In the genomic region with DNA sequence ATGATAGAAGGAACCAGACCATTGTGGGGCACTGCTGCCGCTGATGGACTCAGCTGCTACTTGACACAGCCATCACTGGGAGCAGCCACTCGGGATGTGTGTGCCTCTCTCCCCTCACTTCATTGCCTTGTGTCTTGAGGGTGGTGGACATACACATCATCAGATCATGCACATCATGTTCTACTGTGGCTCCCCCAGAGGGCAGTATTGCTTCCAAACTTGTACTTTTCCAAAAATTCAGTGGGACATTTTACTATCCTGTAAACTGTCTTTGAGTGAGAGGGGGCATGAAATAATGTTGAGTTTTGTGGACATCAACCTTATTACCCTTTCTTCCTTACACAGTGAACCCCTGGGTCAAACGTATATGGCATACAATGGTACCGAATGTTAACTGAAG, we compare ENCODE assay signal across 21 mouse cellular contexts.
A peak's percentile ranks its signal among the peaks of the same experiment; 100 is the strongest.
DNase-seq lines count a peak whose midpoint lies in the region; ATAC-seq and TF ChIP-seq lines count a peak whose summit lies in the region.
"Had no signal": no experiment of that assay in that cellular context is flagged by ENCODE, and none has a peak within 500 bp of the region (broad histone marks: within the 10 kb centered on the region; RNA-seq: fewer than 3 reads in every experiment).

No protein-coding gene starts in this region.

- WGBS in heart, postnatal 0 days = 88% methylated on average over 4 of the region's 4 CpGs
- WGBS in lung, embryonic 14.5 days = 89% methylated on average over 4 of the region's 4 CpGs
- WGBS in midbrain, embryonic 15.5 days = 92% methylated on average over 4 of the region's 4 CpGs

- H3K4me3 ChIP-seq in heart, postnatal 0 days (ENCODE audit: low read depth, low read length) = no peak overlapping the region
- no peak overlapping the region for H3K4me3 ChIP-seq in lung, embryonic 14.5 days (ENCODE audit: low read depth, low read length)
- no peak overlapping the region for H3K4me3 ChIP-seq in midbrain, embryonic 15.5 days
- H3K4me3 ChIP-seq: embryonic facial prominence, embryonic 13.5 days; forebrain, embryonic 15.5 days; heart, embryonic 13.5 days; limb, embryonic 10.5 days; lung, embryonic 15.5 days had no signal

- peak; percentile 22; the same call in 1 of the 2 replicates for TF ChIP-seq CTCF in heart, postnatal 0 days (IDR thresholded peaks at IDR 0.05; ENCODE audit: low read depth)
- TF ChIP-seq CTCF in lung, embryonic 14.5 days (IDR thresholded peaks at IDR 0.05; ENCODE audit: low read depth) = peak; percentile 46

- no peaks in the 10 kb centered on the region for H3K27me3 ChIP-seq in heart, postnatal 0 days (ENCODE audit: control insufficient read depth, insufficient read depth, low read length)
- no peaks in the 10 kb centered on the region for H3K27me3 ChIP-seq in lung, embryonic 14.5 days (ENCODE audit: insufficient read depth, low read length)
- H3K27me3 ChIP-seq in midbrain, embryonic 15.5 days (replicated peaks) = no peaks in the 10 kb centered on the region
- H3K27me3 ChIP-seq: embryonic facial prominence, embryonic 13.5 days; forebrain, embryonic 15.5 days; heart, embryonic 13.5 days; lung, embryonic 15.5 days had no signal

- no peaks in the 10 kb centered on the region for H3K36me3 ChIP-seq in heart, postnatal 0 days (replicated peaks; ENCODE audit: control insufficient read depth, insufficient read depth, low read length)
- no peaks in the 10 kb centered on the region for H3K36me3 ChIP-seq in lung, embryonic 14.5 days (ENCODE audit: insufficient read depth)
- H3K36me3 ChIP-seq in midbrain, embryonic 15.5 days (replicated peaks) = no peaks in the 10 kb centered on the region
- H3K36me3 ChIP-seq: embryonic facial prominence, embryonic 13.5 days; forebrain, embryonic 15.5 days; G1E; heart, embryonic 13.5 days; limb, embryonic 10.5 days; lung, embryonic 15.5 days had no signal

- H3K4me1 ChIP-seq in heart, postnatal 0 days (ENCODE audit: control insufficient read depth, insufficient read depth) = no peaks in the 10 kb centered on the region
- H3K4me1 ChIP-seq in lung, embryonic 14.5 days (ENCODE audit: insufficient read depth) = no peaks in the 10 kb centered on the region
- H3K4me1 ChIP-seq in midbrain, embryonic 15.5 days = no peaks in the 10 kb centered on the region
- H3K4me1 ChIP-seq: forebrain, embryonic 15.5 days; heart, embryonic 13.5 days; lung, embryonic 15.5 days had no signal

- no peak overlapping the region for H3K9ac ChIP-seq in heart, postnatal 0 days (replicated peaks; ENCODE audit: low read depth, low read length)
- no peak overlapping the region for H3K9ac ChIP-seq in lung, embryonic 14.5 days
- no peak overlapping the region for H3K9ac ChIP-seq in midbrain, embryonic 15.5 days
- H3K9ac ChIP-seq: embryonic facial prominence, embryonic 13.5 days; forebrain, embryonic 15.5 days; heart, embryonic 13.5 days; lung, embryonic 15.5 days had no signal

- H3K9me3 ChIP-seq in heart, postnatal 0 days (replicated peaks; ENCODE audit: control insufficient read depth, low read length) = no peaks in the 10 kb centered on the region
- H3K9me3 ChIP-seq in lung, embryonic 14.5 days (ENCODE audit: low read depth, low read length) = no peaks in the 10 kb centered on the region
- no peaks in the 10 kb centered on the region for H3K9me3 ChIP-seq in midbrain, embryonic 15.5 days
- H3K9me3 ChIP-seq: embryonic facial prominence, embryonic 13.5 days; forebrain, embryonic 15.5 days; heart, embryonic 13.5 days; limb, embryonic 10.5 days; lung, embryonic 15.5 days had no signal

- TF ChIP-seq EP300 in heart, postnatal 0 days (IDR thresholded peaks at IDR 0.05; ENCODE audit: low read depth) = no peak

- H3K4me2 ChIP-seq in heart, postnatal 0 days (ENCODE audit: low read depth, low read length) = no peak overlapping the region
- no peak overlapping the region for H3K4me2 ChIP-seq in lung, embryonic 14.5 days
- no peak overlapping the region for H3K4me2 ChIP-seq in midbrain, embryonic 15.5 days
- H3K4me2 ChIP-seq: embryonic facial prominence, embryonic 13.5 days; forebrain, embryonic 15.5 days; heart, embryonic 13.5 days; lung, embryonic 15.5 days had no signal

- no peak for ATAC-seq in heart, postnatal 0 days (ENCODE audit: insufficient read depth, low read depth)
- no peak for ATAC-seq in lung, embryonic 14.5 days (ENCODE audit: insufficient read depth)
- no peak for ATAC-seq in midbrain, embryonic 15.5 days (replicated peaks)
- ATAC-seq: CD4-positive, CD25-positive, alpha-beta regulatory T cell, adult 4 months; forebrain, embryonic 15.5 days; hindbrain, embryonic 16.5 days had no signal

- no peak overlapping the region for H3K27ac ChIP-seq in heart, postnatal 0 days (ENCODE audit: low read depth)
- no peak overlapping the region for H3K27ac ChIP-seq in lung, embryonic 14.5 days (ENCODE audit: low read depth)
- H3K27ac ChIP-seq in midbrain, embryonic 15.5 days = no peak overlapping the region
- H3K27ac ChIP-seq: embryonic facial prominence, embryonic 13.5 days; forebrain, embryonic 15.5 days; heart, embryonic 13.5 days; limb, embryonic 10.5 days; lung, embryonic 15.5 days had no signal

- no peak for DNase-seq in heart, postnatal 0 days (ENCODE audit: low spot score)
- no peak for DNase-seq in heart, adult 18-20 months
- DNase-seq in lung, embryonic 14.5 days = peak; percentile 23
- DNase-seq in lung, adult 18-20 months = no peak
- peak; percentile 23 for DNase-seq in 3T3-L1 (ENCODE audit: low read depth, low spot score)
- peak; percentile 8 for DNase-seq in 416B (ENCODE audit: low read depth)
- DNase-seq in urinary bladder, adult 18-20 months (ENCODE audit: low spot score in 2 of 2) = no peak
- DNase-seq: cerebellum, adult 9-11 months; heart, postnatal 4 days; kidney, adult 18-20 months; kidney, postnatal 14 days; retina, postnatal 1 day had no signal

Comparison
In these comparisons a context has a peak if more than half of its experiments do, and no peak if none do; other contexts are left out.
1. DNase-seq: peak in lung, embryonic 14.5 days (single experiment), 3T3-L1 (single experiment) and 416B (single experiment); none in heart, postnatal 0 days (single experiment), heart, adult 18-20 months (0 of 2), lung, adult 18-20 months (0 of 2) and urinary bladder, adult 18-20 months (0 of 2).